Mouse (Mus musculus): ENCODE data around the gene Ttc4.

Gene Ttc4

DNA sequence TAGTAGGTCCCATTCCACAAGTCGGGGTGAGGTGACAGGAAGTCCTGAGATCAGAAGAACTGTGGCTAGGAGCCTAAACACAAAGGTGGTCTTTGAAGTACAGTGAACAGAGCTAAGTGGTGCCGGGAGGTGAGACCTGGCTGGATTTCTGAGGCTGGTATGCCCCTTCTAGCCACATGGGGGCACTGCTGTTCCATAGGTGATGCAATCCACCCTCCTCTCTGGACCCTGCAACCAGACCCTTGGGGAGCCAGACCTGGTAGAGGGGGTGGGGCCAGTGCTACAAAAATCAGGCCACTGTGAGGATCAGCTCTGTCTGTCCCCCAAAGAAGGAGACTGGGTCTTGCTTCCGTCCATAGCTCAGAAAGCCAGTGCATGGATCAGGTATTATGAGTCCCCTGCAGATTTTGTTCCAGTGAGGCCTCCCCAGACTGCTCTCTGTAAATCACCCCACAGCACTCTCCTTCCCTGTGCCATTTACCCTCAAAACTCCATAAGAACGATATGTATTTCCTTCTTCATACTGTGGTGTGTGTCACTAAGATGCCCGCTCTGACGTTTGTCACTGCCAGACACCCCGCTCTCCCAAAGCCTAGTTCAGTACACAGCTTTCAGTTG lies 64.5 kb downstream of the Ttc4 start:
- DNase-seq (ENCODE audit: low spot score in 2 of 2), result peak; percentile 80 to 87

GRCm38 (mm10) chr4:106613560-106613959 lies 65.2 kb downstream of the Ttc4 start:
- no peak for DNase-seq (ENCODE audit: low spot score in 2 of 2)

DNA sequence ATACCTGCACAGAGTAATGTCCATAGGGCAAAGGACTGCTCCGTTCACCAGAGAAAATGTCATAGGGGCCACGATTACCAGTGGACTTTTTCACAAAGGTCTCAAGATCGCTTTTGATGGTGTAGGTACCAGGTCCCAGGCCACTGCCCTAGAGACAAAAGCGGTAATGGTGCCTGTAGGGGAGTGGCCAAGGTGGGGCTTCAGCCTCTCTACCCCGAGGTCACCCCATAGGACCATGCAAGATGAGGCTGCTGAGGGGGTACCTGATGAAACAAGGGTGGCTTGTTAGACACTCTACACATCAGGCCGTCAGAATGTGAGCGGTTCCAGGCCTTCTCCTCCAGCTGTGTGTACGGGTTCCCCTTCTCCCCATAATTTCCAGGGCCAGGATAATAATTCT lies 65.6 kb downstream of the Ttc4 start:
- DNase-seq (ENCODE audit: low spot score in 2 of 2), result no peak

Measured in cerebellum, postnatal 4 days (tissue).